Mouse (Mus musculus): ENCODE data around the gene Tmem198b. TPM values are rescaled to one million over a fixed set of nuclear protein-coding genes. Genes with fewer than 3 reads are reported as not detected.

Tmem198b gene
- polyA plus RNA-seq (2014; fragmentation: Nextera tagmentation; extraction: Ambion mirVana): 15.0 and 18.2 TPM in 2 replicates

DNA sequence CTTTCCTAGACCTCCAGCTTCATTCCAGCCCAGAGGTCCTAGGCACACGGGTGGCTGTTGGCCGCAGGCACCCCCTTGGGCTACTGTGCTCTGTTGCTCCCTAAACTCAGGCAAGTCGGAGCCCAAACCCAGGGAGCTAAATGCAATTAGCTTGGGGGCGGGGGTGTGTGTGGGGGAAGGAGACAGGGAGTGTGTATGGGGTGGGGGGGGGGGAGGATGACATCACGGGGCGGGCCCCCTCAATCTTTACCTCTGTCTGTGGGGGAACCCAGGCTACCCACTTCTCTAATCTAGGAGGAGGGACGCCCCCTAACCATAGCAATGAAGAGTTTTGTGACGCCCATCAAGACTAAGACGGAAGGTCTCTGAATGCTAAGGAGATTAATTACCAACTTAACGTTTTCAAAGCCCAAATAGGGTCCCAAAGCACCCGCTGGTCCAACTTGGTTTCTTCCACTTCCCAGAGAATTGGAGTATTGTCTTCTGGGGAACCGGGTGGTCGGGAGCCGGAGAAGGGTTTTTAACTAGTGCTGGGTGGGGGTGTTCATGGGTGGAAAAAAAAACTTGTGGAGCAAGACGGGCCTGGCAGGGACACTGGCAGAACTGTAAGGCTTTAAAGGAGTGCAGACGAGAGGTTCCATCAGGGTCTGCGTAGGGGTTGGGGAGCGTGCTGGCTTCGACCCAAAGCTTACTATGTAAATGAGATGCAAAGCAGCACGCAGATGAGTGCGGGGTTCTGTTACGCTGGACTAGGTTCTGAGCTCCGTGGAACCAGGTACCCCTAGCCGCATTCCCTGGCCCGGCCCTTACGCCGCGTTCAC lies at the start of gene Tmem198b:
Tmem198b (minus strand) TSS at position 100 of the 821 bp plus-strand sequence.
- Histone ChIP-seq H3K4me3 (ENCODE audit: low read depth, low read length) (peak within 1 kb of the TSS; percentile 87), H3K27me3 (ENCODE audit: control insufficient read depth, insufficient read depth, low read length) (no peaks in the 10 kb centered on the region), H3K36me3 (ENCODE audit: control insufficient read depth, insufficient read depth, low read length) (0 out of 2 replicates have a peak, but pooled peaks cover 4% of the 10 kb centered on the region), H3K27ac (ENCODE audit: low read depth, low read length) (peak within 1 kb of the TSS; percentile 98), H3K9ac (ENCODE audit: low read depth, low read length) (peak within 1 kb of the TSS; percentile 94), H3K4me2 (peak within 1 kb of the TSS; percentile 70), H3K9me3 (replicated peaks; ENCODE audit: control insufficient read depth, low read length) (no peaks in the 10 kb centered on the region), H3K4me1 (ENCODE audit: control insufficient read depth, insufficient read depth, low read length) (peaks cover 28% of the 10 kb centered on the region)
- ATAC-seq (replicated peaks; ENCODE audit: insufficient number of reproducible peaks, low FRiP score, low TSS enrichment): peak; percentile 61
- under 1% methylated on average over 27 of the region's 28 CpGs for WGBS (ENCODE audit: insufficient replicate concordance)

DNA sequence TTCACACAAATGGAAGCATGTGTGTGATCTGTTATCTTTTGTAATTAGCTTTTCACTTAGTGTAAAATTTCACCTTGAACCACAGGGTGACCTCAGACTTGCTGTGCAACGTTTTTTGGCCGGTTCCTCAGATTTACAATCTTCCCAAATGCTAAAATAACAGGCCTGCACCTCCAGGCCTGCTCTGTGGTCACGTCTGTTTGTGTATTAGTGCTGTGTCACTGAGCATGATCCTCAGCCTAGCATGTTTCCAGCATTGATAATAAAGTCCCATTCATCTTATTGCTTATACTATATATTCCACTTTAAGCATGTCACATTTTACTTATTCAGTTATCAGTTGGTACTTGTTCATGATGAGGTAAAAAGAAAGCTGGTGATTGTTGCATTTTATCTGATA lies 46.2 kb upstream of the Tmem198b start:
- 76% methylated on average over 3 of the region's 3 CpGs for WGBS (ENCODE audit: insufficient replicate concordance)
- no peaks in the 10 kb centered on the region for H3K4me1 ChIP-seq (ENCODE audit: control insufficient read depth, insufficient read depth, low read length)
- H3K9me3 ChIP-seq (replicated peaks; ENCODE audit: control insufficient read depth, low read length): no peaks in the 10 kb centered on the region
- no peak overlapping the region for H3K27ac ChIP-seq (ENCODE audit: low read depth, low read length)
- H3K9ac ChIP-seq (ENCODE audit: low read depth, low read length): no peak overlapping the region
- peaks cover 10% of the 10 kb centered on the region; the same call in 1 of the 2 replicates for H3K36me3 ChIP-seq (ENCODE audit: control insufficient read depth, insufficient read depth, low read length)
- no peak for ATAC-seq (replicated peaks; ENCODE audit: insufficient number of reproducible peaks, low FRiP score, low TSS enrichment)
- H3K27me3 ChIP-seq (ENCODE audit: control insufficient read depth, insufficient read depth, low read length): no peaks in the 10 kb centered on the region
- no peak overlapping the region for H3K4me3 ChIP-seq (ENCODE audit: low read depth, low read length)
- no peak overlapping the region for H3K4me2 ChIP-seq

DNA sequence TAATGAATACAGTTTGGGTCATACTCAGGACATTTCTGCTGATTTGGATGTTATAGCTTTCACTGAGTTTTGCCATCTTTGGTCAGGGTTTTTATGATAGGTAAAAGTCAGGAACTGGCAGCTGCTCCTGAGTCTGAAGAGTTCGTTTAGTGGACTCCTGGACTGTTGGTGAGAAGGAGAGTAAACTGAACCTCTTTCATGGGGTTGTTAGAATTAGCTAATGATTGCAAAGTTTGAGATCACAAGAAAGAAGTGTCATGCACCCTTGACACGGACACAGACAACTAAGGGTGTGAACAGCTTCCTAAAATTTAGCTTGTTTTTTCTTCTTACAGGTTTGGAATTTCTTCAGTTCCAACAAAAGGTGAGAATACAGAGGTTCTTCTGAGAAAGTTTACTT lies 44.3 kb upstream of the Tmem198b start:
- no peak overlapping the region for H3K27ac ChIP-seq (ENCODE audit: low read depth, low read length)
- H3K9ac ChIP-seq (ENCODE audit: low read depth, low read length): no peak overlapping the region
- H3K9me3 ChIP-seq (replicated peaks; ENCODE audit: control insufficient read depth, low read length): no peaks in the 10 kb centered on the region
- peaks cover 10% of the 10 kb centered on the region for H3K36me3 ChIP-seq (ENCODE audit: control insufficient read depth, insufficient read depth, low read length)
- no peaks in the 10 kb centered on the region for H3K27me3 ChIP-seq (ENCODE audit: control insufficient read depth, insufficient read depth, low read length)
- no peaks in the 10 kb centered on the region for H3K4me1 ChIP-seq (ENCODE audit: control insufficient read depth, insufficient read depth, low read length)
- ATAC-seq (replicated peaks; ENCODE audit: insufficient number of reproducible peaks, low FRiP score, low TSS enrichment): no peak
- WGBS (ENCODE audit: insufficient replicate concordance): 75% methylated on average over 2 of the region's 2 CpGs
- no peak overlapping the region for H3K4me3 ChIP-seq (ENCODE audit: low read depth, low read length)
- H3K4me2 ChIP-seq: no peak overlapping the region

DNA sequence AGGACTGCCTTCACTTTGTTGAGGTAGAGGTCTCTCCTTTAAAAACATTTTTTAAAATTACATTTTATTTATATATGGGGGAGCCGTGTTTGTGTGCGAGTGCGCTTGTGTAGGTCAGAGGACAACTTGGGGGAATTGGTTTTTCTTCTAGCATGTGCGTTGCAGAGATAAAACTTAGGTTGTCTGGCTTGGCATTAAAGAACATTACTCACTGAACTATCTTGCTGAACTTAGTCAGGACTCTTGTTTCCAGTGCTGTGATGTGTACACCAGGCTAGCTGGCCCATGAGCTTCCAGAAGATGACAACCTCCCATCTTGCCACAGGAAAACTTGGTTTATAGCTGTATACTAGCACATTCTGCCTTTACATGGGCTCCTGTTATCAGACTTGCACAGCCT lies 42.5 kb upstream of the Tmem198b start:
- Histone ChIP-seq H3K36me3 (ENCODE audit: control insufficient read depth, insufficient read depth, low read length) (peaks cover 17% of the 10 kb centered on the region), H3K4me1 (ENCODE audit: control insufficient read depth, insufficient read depth, low read length) (no peaks in the 10 kb centered on the region), H3K9me3 (replicated peaks; ENCODE audit: control insufficient read depth, low read length) (no peaks in the 10 kb centered on the region), H3K4me3 (ENCODE audit: low read depth, low read length) (no peak overlapping the region), H3K9ac (ENCODE audit: low read depth, low read length) (no peak overlapping the region), H3K4me2 (no peak overlapping the region), H3K27me3 (ENCODE audit: control insufficient read depth, insufficient read depth, low read length) (no peaks in the 10 kb centered on the region), H3K27ac (ENCODE audit: low read depth, low read length) (no peak overlapping the region)
- WGBS (ENCODE audit: insufficient replicate concordance): 90% methylated on average over 4 of the region's 4 CpGs
- ATAC-seq (replicated peaks; ENCODE audit: insufficient number of reproducible peaks, low FRiP score, low TSS enrichment): no peak

DNA sequence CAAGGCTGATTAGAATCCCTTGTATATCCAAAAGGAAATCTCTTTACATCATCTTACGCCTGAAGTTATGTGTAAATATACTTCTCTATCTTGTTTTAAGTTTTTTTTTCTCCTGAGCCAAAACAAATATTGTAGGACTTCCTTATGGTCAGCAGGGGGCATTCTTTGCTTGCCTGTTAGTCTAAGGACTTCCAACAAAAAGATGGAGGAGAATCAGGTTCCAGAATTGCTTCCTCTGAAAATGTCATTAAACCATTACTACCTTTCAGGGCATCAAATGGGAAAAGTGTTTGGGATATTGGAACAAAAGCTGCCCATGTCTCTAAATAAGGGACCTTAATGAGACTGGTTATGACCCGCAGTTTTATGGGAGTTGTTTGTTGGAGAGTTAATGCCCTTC lies 41.3 kb upstream of the Tmem198b start:
- H3K4me2 ChIP-seq: no peak overlapping the region
- H3K27ac ChIP-seq (ENCODE audit: low read depth, low read length): no peak overlapping the region
- H3K36me3 ChIP-seq (ENCODE audit: control insufficient read depth, insufficient read depth, low read length): peaks cover 15% of the 10 kb centered on the region
- no peak overlapping the region for H3K9ac ChIP-seq (ENCODE audit: low read depth, low read length)
- H3K9me3 ChIP-seq (replicated peaks; ENCODE audit: control insufficient read depth, low read length): no peaks in the 10 kb centered on the region
- 79% methylated on average over 2 of the region's 2 CpGs for WGBS (ENCODE audit: insufficient replicate concordance)
- ATAC-seq (replicated peaks; ENCODE audit: insufficient number of reproducible peaks, low FRiP score, low TSS enrichment): no peak
- H3K4me3 ChIP-seq (ENCODE audit: low read depth, low read length): no peak overlapping the region
- H3K4me1 ChIP-seq (ENCODE audit: control insufficient read depth, insufficient read depth, low read length): no peaks in the 10 kb centered on the region
- H3K27me3 ChIP-seq (ENCODE audit: control insufficient read depth, insufficient read depth, low read length): no peaks in the 10 kb centered on the region

DNA sequence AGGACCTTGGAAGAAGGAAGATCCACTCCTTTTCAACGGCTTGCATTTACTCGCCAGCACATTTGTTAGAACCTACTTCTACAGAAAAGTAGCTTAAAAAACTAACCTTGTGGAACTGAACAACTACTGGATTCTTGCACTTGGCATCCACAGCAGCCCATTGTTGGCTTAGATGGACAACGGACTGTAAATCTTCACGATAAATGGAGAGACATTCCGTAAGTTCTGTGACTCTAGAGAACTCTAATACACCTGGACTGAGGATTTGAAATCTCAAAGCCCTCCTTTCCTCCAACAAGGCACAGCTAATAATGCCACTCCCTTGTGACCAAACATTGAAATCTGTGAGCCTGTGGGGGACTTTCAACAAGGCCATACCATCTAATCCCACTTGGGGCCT lies 39.1 kb upstream of the Tmem198b start:
- Histone ChIP-seq H3K9me3 (replicated peaks; ENCODE audit: control insufficient read depth, low read length) (no peaks in the 10 kb centered on the region), H3K27ac (ENCODE audit: low read depth, low read length) (no peak overlapping the region), H3K4me1 (ENCODE audit: control insufficient read depth, insufficient read depth, low read length) (no peaks in the 10 kb centered on the region), H3K27me3 (ENCODE audit: control insufficient read depth, insufficient read depth, low read length) (no peaks in the 10 kb centered on the region), H3K36me3 (ENCODE audit: control insufficient read depth, insufficient read depth, low read length) (peaks cover 13% of the 10 kb centered on the region), H3K4me3 (ENCODE audit: low read depth, low read length) (no peak overlapping the region), H3K4me2 (no peak overlapping the region), H3K9ac (ENCODE audit: low read depth, low read length) (no peak overlapping the region)
- WGBS (ENCODE audit: insufficient replicate concordance): 94% methylated on average over 5 of the region's 5 CpGs
- ATAC-seq (replicated peaks; ENCODE audit: insufficient number of reproducible peaks, low FRiP score, low TSS enrichment): no peak

DNA sequence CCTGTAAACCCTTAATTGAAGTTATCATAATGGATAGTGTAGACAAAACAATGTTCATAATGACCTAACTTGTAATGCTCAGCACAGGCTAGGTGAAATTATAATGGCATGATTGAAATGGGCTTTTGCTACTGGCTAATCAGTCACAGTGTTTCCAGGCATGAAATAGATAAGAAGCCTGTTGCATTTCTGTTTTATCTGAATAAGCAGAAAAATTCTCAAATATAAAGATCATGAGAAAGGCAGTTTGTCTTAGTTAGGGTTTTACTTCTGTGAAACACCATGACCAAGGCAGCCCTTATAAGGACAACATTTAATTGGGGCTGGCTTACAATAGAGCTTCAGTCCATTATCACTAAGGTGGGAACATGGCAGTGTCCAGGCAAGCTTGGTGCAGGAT lies 36.4 kb upstream of the Tmem198b start:
- Histone ChIP-seq H3K36me3 (ENCODE audit: control insufficient read depth, insufficient read depth, low read length) (peaks cover 16% of the 10 kb centered on the region), H3K27ac (ENCODE audit: low read depth, low read length) (no peak overlapping the region), H3K9ac (ENCODE audit: low read depth, low read length) (no peak overlapping the region), H3K4me2 (no peak overlapping the region), H3K27me3 (ENCODE audit: control insufficient read depth, insufficient read depth, low read length) (no peaks in the 10 kb centered on the region), H3K9me3 (replicated peaks; ENCODE audit: control insufficient read depth, low read length) (no peaks in the 10 kb centered on the region), H3K4me1 (ENCODE audit: control insufficient read depth, insufficient read depth, low read length) (no peaks in the 10 kb centered on the region), H3K4me3 (ENCODE audit: low read depth, low read length) (no peak overlapping the region)
- ATAC-seq (replicated peaks; ENCODE audit: insufficient number of reproducible peaks, low FRiP score, low TSS enrichment): no peak

DNA sequence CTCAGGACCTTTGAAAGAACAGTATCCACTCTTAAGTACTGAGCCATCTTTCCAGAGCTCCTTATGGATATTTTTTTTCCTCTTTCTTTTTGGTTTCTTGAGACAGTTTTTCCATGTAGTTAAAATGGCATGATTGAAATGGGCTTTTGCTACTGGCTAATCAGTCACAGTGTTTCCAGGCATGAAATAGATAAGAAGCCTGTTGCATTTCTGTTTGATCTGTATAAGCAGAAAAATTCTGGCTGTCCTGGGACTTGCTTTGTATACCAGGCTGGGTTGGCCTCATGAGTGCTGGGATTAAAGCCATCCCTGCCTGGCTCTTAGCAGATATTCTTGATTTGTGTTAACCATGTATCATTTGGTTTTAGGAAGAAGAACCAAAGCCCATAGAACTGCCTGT lies 35.3 kb upstream of the Tmem198b start:
- no peak for ATAC-seq (replicated peaks; ENCODE audit: insufficient number of reproducible peaks, low FRiP score, low TSS enrichment)
- Histone ChIP-seq H3K4me3 (ENCODE audit: low read depth, low read length) (no peak overlapping the region), H3K27me3 (ENCODE audit: control insufficient read depth, insufficient read depth, low read length) (no peaks in the 10 kb centered on the region), H3K9ac (ENCODE audit: low read depth, low read length) (no peak overlapping the region), H3K9me3 (replicated peaks; ENCODE audit: control insufficient read depth, low read length) (no peaks in the 10 kb centered on the region), H3K27ac (ENCODE audit: low read depth, low read length) (no peak overlapping the region), H3K4me2 (no peak overlapping the region), H3K36me3 (ENCODE audit: control insufficient read depth, insufficient read depth, low read length) (peaks cover 20% of the 10 kb centered on the region), H3K4me1 (ENCODE audit: control insufficient read depth, insufficient read depth, low read length) (no peaks in the 10 kb centered on the region)

DNA sequence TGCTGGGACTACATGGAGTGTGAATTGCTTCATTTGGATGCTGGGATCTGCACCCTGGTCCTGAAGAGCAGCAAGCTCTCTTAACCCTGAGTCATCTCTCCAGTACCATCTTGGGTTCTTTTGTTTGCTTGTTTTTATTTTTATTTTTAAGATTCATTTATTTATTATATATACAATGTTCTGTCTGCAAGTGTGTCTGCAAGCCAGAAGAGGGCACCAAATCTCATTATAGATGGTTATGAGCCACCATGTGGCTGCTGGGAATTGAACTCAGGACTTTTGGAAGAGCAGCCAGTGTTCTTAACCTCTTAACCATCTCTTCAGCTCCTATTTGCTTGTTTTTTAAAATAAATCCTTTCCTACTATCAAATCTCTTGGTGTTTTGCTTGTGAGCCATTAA lies 33.2 kb upstream of the Tmem198b start:
- no peak overlapping the region for H3K4me3 ChIP-seq (ENCODE audit: low read depth, low read length)
- no peak overlapping the region for H3K27ac ChIP-seq (ENCODE audit: low read depth, low read length)
- no peak overlapping the region for H3K9ac ChIP-seq (ENCODE audit: low read depth, low read length)
- H3K9me3 ChIP-seq (replicated peaks; ENCODE audit: control insufficient read depth, low read length): no peaks in the 10 kb centered on the region
- no peaks in the 10 kb centered on the region for H3K4me1 ChIP-seq (ENCODE audit: control insufficient read depth, insufficient read depth, low read length)
- no peak for ATAC-seq (replicated peaks; ENCODE audit: insufficient number of reproducible peaks, low FRiP score, low TSS enrichment)
- peaks cover 25% of the 10 kb centered on the region for H3K36me3 ChIP-seq (ENCODE audit: control insufficient read depth, insufficient read depth, low read length)
- H3K4me2 ChIP-seq: no peak overlapping the region
- no peaks in the 10 kb centered on the region for H3K27me3 ChIP-seq (ENCODE audit: control insufficient read depth, insufficient read depth, low read length)

Data from heart, embryonic 11.5 days (tissue).